Mouse (Mus musculus): Measurements from ENCODE around the gene Kcnh5. TPM values are rescaled to one million over a fixed set of nuclear protein-coding genes. Genes with fewer than 3 reads are reported as not detected.

The Kcnh5 gene
- polyA plus RNA-seq, 1 experiment from 2014 or later: 0.13 TPM

DNA sequence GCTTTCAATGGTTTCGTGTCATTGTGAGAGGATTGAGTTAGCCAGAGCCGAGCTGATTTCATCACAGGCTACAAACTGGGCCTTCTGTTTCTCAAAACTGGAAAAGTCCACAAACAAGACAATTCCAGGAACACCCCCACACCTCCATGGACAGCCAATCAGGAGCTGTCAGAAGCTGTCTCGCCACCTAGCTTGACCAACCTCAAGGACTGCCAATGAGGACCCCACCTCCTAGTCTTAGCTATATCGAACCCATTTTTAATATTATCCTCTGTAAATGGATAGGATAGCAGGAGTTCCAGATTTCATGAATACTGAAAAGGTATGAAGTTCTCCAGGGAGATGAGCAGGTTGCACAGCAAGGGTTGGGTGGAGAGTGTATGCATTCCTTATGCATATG is 278.1 kb downstream of the Kcnh5 start:
- Histone ChIP-seq H3K4me1 (no peaks in the 10 kb centered on the region), H3K36me3 (no peaks in the 10 kb centered on the region), H3K27me3 (ENCODE audit: low read depth, poor library complexity, severe bottlenecking) (no peaks in the 10 kb centered on the region), H3K27ac (no peak overlapping the region), H3K9me3 (replicated peaks) (no peaks in the 10 kb centered on the region), H3K4me3 (no peak overlapping the region)
- DNase-seq (ENCODE audit: low spot score): no peak
- 93% methylated on average over 4 of the region's 4 CpGs for WGBS

DNA sequence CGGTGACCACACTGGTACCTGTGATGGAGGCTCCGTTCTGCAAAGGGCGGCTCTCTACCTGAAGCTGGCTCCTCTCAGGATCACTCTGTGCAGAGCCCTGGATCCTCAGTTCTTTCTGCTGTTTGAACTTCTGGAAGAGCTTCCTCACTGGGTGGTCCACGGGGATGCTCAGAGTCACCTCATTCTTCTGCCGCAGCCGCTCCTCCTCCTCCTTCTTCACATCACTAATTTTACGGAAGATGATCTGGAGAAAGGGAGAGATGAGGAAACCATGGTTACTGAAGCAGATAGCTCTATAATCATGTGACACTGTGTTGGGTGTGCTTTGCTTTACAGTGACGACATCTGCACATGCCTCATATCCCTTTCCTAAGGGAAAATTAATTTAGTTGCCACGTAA is 278.9 kb downstream of the Kcnh5 start:
- WGBS: 94% methylated on average over 9 of the region's 9 CpGs

DNA sequence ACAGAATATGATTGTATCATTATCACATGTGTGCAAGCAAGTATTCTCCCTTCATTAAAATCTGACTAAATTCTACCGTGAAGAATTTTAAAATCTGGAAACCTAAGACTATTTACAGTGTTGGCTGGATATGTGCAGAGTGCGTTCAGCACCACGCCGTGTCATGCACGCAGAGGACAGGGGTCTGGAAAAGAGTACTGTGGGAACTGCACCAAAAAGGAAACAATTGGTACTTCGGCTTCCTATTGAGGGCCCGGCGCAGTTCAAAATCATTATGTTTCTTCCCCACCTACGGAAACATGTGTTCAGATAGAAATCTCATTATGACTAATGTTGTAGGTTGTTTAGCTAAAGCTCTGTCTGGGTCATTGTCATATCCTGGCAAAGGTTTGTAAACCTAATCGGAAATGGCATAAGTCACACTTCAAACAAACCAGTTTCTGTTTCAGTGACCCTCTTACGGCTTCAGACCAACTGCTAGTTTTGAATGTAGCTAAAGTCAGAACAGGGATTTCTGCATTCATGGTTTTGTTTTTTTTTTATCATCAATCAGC is 282.2 kb downstream of the Kcnh5 start:
- DNase-seq (ENCODE audit: low spot score): no peak
- no peaks in the 10 kb centered on the region for H3K27me3 ChIP-seq (ENCODE audit: low read depth, poor library complexity, severe bottlenecking)
- no peak overlapping the region for H3K27ac ChIP-seq
- H3K9me3 ChIP-seq (replicated peaks): no peaks in the 10 kb centered on the region
- H3K4me3 ChIP-seq: no peak overlapping the region
- WGBS: 91% methylated on average over 11 of the region's 11 CpGs
- no peaks in the 10 kb centered on the region for H3K4me1 ChIP-seq
- H3K36me3 ChIP-seq: no peaks in the 10 kb centered on the region

More for the DNA sequence above, 278.9 kb downstream of the Kcnh5 start:
- Histone ChIP-seq H3K4me1 (no peaks in the 10 kb centered on the region), H3K27ac (no peak overlapping the region), H3K9me3 (replicated peaks) (no peaks in the 10 kb centered on the region), H3K27me3 (ENCODE audit: low read depth, poor library complexity, severe bottlenecking) (no peaks in the 10 kb centered on the region), H3K4me3 (no peak overlapping the region), H3K36me3 (no peaks in the 10 kb centered on the region)
- DNase-seq (ENCODE audit: low spot score): no peak

DNA sequence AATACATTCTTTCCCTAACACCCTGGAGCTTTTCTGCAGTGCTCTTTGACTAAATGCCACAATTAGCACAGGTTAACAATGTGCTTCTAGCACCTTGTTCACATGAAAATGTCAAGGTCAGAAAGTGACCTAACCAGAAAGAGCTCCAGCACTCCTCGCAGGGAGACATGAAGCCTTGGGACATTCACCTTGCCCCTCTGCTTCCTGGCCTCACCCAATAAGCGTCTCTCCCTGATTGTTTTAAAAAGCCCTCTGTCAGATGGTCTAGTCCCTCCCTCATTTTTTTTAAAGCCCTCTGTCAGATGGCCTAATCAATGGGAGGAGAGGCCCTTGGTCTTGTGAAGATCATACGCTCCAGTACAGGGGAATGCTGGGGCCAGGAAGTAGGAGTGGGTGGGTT is 287.7 kb downstream of the Kcnh5 start:
- 67% methylated on average over 3 of the region's 3 CpGs for WGBS
- no peaks in the 10 kb centered on the region for H3K4me1 ChIP-seq
- H3K4me3 ChIP-seq: no peak overlapping the region
- H3K27ac ChIP-seq: no peak overlapping the region
- no peaks in the 10 kb centered on the region for H3K9me3 ChIP-seq (replicated peaks)
- no peaks in the 10 kb centered on the region for H3K27me3 ChIP-seq (ENCODE audit: low read depth, poor library complexity, severe bottlenecking)
- DNase-seq (ENCODE audit: low spot score): no peak
- no peaks in the 10 kb centered on the region for H3K36me3 ChIP-seq

DNA sequence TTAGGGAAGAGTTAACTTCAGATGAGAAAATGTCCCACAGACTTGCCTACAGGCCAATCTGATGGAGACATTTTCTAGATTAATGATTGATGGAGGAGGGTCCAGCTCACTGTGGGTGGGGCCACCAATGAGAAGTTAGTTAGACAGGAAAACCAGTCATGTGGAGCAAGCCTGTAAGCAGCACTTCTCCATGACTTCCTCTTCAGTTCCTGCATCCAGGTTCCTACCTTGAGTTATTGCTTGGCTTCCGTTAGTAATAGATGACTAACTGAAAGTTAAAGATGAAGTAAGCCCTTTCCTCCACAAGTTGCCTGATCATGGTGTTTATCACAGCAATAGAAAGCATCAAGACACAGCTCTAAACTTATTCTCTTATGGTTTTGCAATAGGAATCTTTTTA is 290.1 kb downstream of the Kcnh5 start:
- 93% methylated on average over 1 of the region's 1 CpGs for WGBS
- no peaks in the 10 kb centered on the region for H3K9me3 ChIP-seq (replicated peaks)
- DNase-seq (ENCODE audit: low spot score): no peak
- no peak overlapping the region for H3K4me3 ChIP-seq
- no peaks in the 10 kb centered on the region for H3K27me3 ChIP-seq (ENCODE audit: low read depth, poor library complexity, severe bottlenecking)
- no peak overlapping the region for H3K27ac ChIP-seq
- H3K4me1 ChIP-seq: no peaks in the 10 kb centered on the region
- no peaks in the 10 kb centered on the region for H3K36me3 ChIP-seq

DNA sequence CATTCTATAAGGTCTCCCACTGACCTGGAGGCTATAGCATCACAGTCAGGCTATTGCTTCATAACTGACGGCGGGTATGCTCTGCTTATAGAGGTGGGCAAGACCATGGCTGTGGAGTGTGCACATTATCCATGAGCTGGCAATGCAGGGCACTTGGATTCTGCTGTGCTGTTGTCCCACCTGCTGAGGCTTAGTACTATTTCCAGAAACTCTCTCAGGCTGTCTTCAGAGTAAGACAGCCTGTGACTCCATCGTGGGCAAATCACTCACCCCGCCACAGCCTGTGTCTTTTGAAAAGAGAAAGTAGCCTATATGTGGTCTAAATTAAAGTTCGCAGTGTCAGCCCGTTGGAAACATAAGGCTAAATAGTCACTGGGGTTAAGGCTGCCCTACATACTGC is 295.8 kb downstream of the Kcnh5 start:
- Histone ChIP-seq H3K9me3 (replicated peaks) (no peaks in the 10 kb centered on the region), H3K27ac (no peak overlapping the region), H3K4me3 (no peak overlapping the region), H3K36me3 (no peaks in the 10 kb centered on the region), H3K4me1 (no peaks in the 10 kb centered on the region), H3K27me3 (ENCODE audit: low read depth, poor library complexity, severe bottlenecking) (no peaks in the 10 kb centered on the region)
- WGBS: 92% methylated on average over 6 of the region's 6 CpGs
- no peak for DNase-seq (ENCODE audit: low spot score)

DNA sequence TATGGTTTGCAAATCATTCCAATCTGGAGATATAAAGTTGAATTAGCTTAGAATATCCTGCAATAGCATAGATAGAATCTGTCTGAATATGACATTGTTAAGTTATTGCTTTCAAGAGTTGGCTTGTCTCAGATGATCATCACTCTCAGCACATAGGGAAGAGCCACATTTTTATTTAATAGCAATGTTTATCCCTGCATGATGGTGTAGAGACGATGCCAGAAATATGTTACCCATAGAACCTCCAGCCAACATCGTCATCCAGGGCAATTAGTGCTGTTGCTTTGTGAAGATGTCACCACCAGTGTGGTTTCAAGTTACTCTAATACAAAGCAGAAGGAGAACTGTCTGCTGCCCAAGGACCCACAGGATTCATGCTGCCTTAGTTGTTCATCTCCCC is 321.5 kb downstream of the Kcnh5 start:
- no peaks in the 10 kb centered on the region for H3K36me3 ChIP-seq

DNA sequence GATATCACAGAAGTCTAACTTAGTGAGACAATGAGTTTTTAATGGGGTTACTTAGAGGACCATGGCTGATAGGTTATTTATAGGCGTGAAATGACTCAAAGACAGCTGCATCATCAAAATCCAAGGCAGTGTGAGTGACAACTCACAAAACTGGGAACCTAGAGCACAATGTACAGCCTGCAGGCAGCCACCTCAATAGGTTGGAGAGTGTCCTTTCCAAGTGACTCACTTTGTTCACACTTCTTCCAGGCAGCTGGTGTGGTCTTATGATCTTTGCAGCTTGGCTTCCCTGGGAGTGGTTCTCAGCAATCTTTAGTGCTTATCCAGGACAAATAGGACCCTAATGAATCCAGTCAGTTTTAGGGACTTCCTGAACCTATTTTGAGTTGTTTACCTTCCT is 322.9 kb downstream of the Kcnh5 start:
- 79% methylated on average over 1 of the region's 1 CpGs for WGBS
- Histone ChIP-seq H3K36me3 (no peaks in the 10 kb centered on the region), H3K27me3 (ENCODE audit: low read depth, poor library complexity, severe bottlenecking) (no peaks in the 10 kb centered on the region), H3K9me3 (replicated peaks) (no peaks in the 10 kb centered on the region), H3K4me3 (no peak overlapping the region), H3K27ac (no peak overlapping the region), H3K4me1 (no peaks in the 10 kb centered on the region)
- DNase-seq (ENCODE audit: low spot score): no peak

More for the DNA sequence above, 321.5 kb downstream of the Kcnh5 start:
- Histone ChIP-seq H3K27ac (no peak overlapping the region), H3K27me3 (ENCODE audit: low read depth, poor library complexity, severe bottlenecking) (no peaks in the 10 kb centered on the region), H3K9me3 (replicated peaks) (no peaks in the 10 kb centered on the region), H3K4me3 (no peak overlapping the region), H3K4me1 (no peaks in the 10 kb centered on the region)
- DNase-seq (ENCODE audit: low spot score): no peak
- 67% methylated on average over 2 of the region's 2 CpGs for WGBS

DNA sequence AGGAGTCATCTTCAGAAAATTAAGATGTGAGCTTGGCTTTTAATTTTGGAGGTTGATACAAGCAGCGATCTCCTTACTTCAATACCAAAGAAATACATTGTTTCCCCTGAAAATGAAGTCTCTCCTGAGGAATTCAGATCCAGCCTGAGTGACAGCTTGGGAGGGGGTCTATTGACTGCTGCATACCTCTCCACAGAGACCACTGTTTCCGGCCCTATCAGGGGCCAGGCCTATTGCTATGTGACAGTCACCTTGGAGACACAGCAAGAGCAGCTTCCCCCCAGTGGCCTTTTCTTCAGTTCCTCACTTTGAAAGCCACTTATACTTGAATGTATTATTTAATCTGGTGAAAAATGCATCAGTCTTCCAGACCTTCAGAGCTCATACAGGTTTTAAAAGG is 326.8 kb downstream of the Kcnh5 start:
- WGBS: 63% methylated on average over 2 of the region's 2 CpGs
- H3K4me3 ChIP-seq: no peak overlapping the region
- no peak overlapping the region for H3K27ac ChIP-seq
- H3K36me3 ChIP-seq: no peaks in the 10 kb centered on the region
- no peaks in the 10 kb centered on the region for H3K27me3 ChIP-seq (ENCODE audit: low read depth, poor library complexity, severe bottlenecking)
- no peaks in the 10 kb centered on the region for H3K9me3 ChIP-seq (replicated peaks)
- no peak for DNase-seq (ENCODE audit: low spot score)
- H3K4me1 ChIP-seq: no peaks in the 10 kb centered on the region

DNA sequence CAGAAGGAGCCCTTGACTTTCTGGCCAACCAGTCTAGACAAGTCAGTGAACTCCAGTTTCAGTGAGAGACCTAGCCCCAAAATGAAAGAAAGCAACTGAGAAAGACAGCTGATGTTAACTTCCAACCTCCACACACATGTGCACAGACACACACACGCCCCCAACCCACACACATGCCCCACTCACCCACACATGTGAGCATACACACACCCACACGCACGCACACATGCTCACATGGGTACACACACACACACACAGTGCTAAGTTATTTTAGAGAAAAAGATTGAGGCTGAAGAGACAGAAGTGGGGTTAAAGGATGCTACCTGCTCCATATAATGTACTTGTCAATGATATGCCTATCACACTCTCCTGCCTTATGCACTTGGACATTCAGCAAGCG is 327.2 kb downstream of the Kcnh5 start:
- Histone ChIP-seq H3K27ac (no peak overlapping the region), H3K4me1 (no peaks in the 10 kb centered on the region), H3K4me3 (no peak overlapping the region), H3K27me3 (ENCODE audit: low read depth, poor library complexity, severe bottlenecking) (no peaks in the 10 kb centered on the region), H3K36me3 (no peaks in the 10 kb centered on the region), H3K9me3 (replicated peaks) (no peaks in the 10 kb centered on the region)
- DNase-seq (ENCODE audit: low spot score): no peak
- 93% methylated on average over 4 of the region's 4 CpGs for WGBS

DNA sequence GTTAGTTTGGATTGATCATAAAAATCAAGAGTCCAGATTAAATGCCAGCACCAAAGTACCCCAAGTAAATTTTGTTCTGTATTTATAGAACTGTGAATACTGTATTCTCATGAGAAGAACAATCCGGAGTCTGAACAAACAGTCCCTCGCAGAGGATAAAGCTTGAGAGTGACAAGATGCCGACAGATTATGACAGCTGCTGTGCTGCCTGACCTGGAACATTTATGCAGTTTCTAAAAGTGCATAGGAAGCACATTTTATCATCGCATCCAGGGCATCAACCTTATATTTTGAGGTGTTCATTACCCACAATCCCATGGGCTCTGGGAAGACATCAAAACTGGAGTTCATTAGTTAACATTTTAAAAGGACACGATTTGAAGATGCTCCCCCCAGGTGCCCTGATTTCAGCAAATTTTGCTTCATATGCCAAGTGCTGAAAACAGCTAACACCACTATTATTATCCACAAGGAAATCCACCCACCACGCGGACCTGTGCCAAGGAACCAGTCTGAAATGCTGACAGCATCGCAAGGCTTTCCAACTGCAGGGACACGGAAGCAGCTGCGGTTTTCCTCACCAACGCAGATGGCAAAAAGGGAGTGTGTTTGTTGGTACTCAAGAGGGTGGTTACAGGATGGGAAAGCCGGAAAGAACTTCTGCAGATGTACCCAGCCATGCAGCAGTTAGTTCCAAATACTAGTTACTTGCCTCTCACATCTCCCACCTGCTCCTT is 328.4 kb downstream of the Kcnh5 start:
- Histone ChIP-seq H3K36me3 (no peaks in the 10 kb centered on the region), H3K27ac (no peak overlapping the region), H3K4me1 (no peaks in the 10 kb centered on the region), H3K9me3 (replicated peaks) (no peaks in the 10 kb centered on the region), H3K4me3 (no peak overlapping the region), H3K27me3 (ENCODE audit: low read depth, poor library complexity, severe bottlenecking) (no peaks in the 10 kb centered on the region)
- 91% methylated on average over 12 of the region's 12 CpGs for WGBS
- no peak for DNase-seq (ENCODE audit: low spot score)
